Mouse (Mus musculus) layer of hippocampus, adult 11-12 months (tissue): ENCODE measurements around the gene Mycs.

Experiments
- DNase-seq: peaks from one replicate; pipeline ENCODE4 v3.0.0; 2022; ENCODE audit warnings: low spot score

Gene Mycs

DNA sequence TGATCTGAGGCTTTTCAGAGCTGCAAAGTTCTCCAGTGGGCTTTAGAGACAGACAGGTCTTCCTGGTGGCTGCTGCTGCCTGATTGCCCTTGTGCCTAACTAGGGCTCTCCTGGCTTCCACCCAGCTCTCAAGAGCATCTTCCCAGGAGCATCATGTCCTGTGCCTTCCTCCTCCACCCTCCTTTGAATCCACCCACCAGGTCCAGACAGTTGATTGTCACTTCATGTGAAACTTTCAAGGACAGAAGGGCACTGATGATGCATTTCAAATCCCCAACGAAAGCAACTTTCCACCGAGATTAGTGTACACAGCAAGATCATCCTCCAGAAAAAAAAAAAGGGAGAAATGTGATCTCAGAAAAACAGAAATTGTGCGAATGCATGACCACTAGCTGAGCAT, at the start of gene Mycs:
Mycs (minus strand) TSS at position 101 of the 400 bp plus-strand sequence.
- no peak for DNase-seq

- DNase-seq, result peak; percentile 2
These were observed 1.0 kb downstream of the Mycs start for GRCm38 (mm10) chrX:5468022-5468421.
